Mouse (Mus musculus): ENCODE measurements at regions not wholly inside any gene's neighbourhood (a gene's known extent, or its start where the extent isn't known, plus 50 kb on each side); places are given as distances from the start of the nearest gene placed in this dataset.
A peak's percentile ranks its signal among the peaks of the same experiment; 100 is the strongest.
"Not testable (repeated sequence)": the region's sequence is repeated elsewhere in the genome, so short reads cannot be mapped to it uniquely, and the experiment has no call there.

DNA sequence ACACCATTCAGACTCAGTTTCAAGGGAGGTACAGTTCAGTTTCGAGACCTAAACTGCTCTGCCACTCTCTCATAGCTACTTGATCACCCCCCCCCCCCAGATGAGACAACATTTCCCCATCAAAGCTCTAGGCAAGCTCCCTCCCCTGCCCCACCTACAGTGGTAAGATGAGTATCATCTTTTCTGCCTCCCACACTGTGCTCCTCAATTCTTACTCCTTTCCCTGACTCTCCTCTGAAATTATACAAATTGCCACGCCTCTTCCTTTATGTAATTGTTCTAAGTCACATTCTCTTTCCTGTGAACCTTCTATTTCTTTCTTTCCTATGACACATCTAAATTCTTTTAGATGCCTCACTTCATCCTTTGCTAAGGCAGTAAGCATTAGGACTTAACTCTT lies 321.6 kb downstream of the Htr1b start:
- no peak for ATAC-seq (replicated peaks in 1 of 2; ENCODE audit: insufficient read depth in 1 of 2, low FRiP score in 2 of 2, low TSS enrichment in 1 of 2, low read depth in 1 of 2, poor library complexity in 2 of 2, severe bottlenecking in 2 of 2)

GRCm38 (mm10) chr9:81308532-81309191 lies 325.0 kb downstream of the Htr1b start:
- no peak for ATAC-seq (replicated peaks in 1 of 2; ENCODE audit: insufficient read depth in 1 of 2, low FRiP score in 2 of 2, low TSS enrichment in 1 of 2, low read depth in 1 of 2, poor library complexity in 2 of 2, severe bottlenecking in 2 of 2)

DNA sequence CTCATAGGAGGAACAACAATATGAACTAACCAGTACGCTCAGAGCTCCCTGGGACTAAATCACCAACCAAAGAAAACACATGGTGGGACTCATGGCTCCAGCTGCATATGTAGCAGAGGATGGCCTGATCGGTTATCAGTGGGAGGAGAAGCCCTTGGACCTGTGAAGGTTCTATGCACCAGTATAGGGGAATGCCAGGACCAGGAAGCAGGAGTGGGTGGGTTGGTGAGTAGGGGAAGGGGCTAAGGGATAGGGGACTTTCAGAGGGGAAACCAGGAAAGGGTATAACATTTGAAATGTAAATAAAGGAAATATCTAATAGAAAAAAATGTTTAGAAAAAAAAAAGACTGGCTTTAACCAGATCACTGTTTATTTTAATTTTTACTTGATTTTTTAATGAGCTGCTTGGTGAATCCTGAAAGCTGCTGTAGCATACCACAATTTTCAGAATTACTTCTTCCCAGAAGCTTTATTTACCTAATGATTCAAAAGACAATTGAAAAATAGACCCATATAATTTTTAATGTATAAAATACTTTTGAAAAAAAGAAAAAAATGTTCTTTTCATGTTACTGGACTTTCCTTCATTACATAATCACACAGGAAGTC lies 328.1 kb downstream of the Htr1b start:
- ATAC-seq (replicated peaks in 1 of 2; ENCODE audit: insufficient read depth in 1 of 2, low FRiP score in 2 of 2, low TSS enrichment in 1 of 2, low read depth in 1 of 2, poor library complexity in 2 of 2, severe bottlenecking in 2 of 2), result no peak

- no peak for ATAC-seq (replicated peaks in 1 of 2; ENCODE audit: insufficient read depth in 1 of 2, low FRiP score in 2 of 2, low TSS enrichment in 1 of 2, low read depth in 1 of 2, poor library complexity in 2 of 2, severe bottlenecking in 2 of 2)
These were observed 357.9 kb downstream of the Htr1b start for GRCm38 (mm10) chr9:81275751-81276150.

DNA sequence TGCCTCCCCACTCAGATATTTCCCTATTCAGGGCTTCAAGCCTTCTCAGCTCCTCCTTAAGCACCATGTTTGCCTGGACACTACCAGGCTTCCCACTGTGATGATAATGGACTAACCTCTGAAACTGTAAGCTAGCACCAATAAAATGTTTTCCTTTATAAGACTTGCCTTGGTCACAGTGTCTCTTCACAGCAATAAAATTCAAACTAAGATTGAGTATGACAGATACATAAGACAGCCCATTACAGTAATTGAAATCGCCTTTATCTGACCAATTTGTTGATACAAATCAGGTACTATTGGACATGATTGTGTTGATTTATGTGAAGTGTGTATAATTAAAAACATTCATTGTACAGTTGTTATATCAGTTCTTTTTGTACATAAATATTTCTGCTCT lies 358.3 kb downstream of the Htr1b start:
- no peak for ATAC-seq (replicated peaks in 1 of 2; ENCODE audit: insufficient read depth in 1 of 2, low FRiP score in 2 of 2, low TSS enrichment in 1 of 2, low read depth in 1 of 2, poor library complexity in 2 of 2, severe bottlenecking in 2 of 2)

GRCm38 (mm10) chr9:81224957-81225356 lies 408.7 kb downstream of the Htr1b start:
- not testable (repeated sequence) for ATAC-seq (replicated peaks in 1 of 2; ENCODE audit: insufficient read depth in 1 of 2, low FRiP score in 2 of 2, low TSS enrichment in 1 of 2, low read depth in 1 of 2, poor library complexity in 2 of 2, severe bottlenecking in 2 of 2)

- ATAC-seq (replicated peaks in 1 of 2; ENCODE audit: insufficient read depth in 1 of 2, low FRiP score in 2 of 2, low TSS enrichment in 1 of 2, low read depth in 1 of 2, poor library complexity in 2 of 2, severe bottlenecking in 2 of 2), result no peak
These were observed 415.7 kb downstream of the Htr1b start for GRCm38 (mm10) chr9:81217938-81218337.

DNA sequence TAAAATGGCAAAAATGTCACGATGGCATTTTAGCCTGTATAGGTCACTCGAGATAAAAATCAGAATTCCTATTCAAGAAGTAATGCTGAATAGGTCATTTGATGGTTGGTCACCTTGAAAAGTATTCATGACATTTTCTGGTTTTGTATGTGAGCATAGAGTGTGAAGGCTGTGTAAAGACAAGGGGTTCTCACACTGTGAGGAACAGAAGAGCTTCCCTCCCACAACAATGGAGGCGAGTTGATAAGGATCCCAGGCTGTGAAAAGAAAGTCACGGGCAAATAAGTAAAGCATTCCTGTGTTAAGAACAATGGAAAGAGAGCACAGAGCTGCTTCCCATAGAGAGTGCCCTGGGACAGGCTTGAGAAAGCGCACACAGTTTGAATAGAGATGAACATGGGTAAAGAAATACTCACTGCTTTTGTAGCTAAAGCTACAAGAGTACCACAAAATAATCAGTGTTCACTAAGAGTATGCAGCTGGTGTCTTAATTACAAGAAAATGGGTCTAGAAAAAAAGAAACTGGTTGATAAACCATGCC lies 418.0 kb downstream of the Htr1b start:
- no peak for ATAC-seq (replicated peaks in 1 of 2; ENCODE audit: insufficient read depth in 1 of 2, low FRiP score in 2 of 2, low TSS enrichment in 1 of 2, low read depth in 1 of 2, poor library complexity in 2 of 2, severe bottlenecking in 2 of 2)

- peak; percentile 100 for ATAC-seq (replicated peaks in 1 of 2; ENCODE audit: insufficient read depth in 1 of 2, low FRiP score in 2 of 2, low TSS enrichment in 1 of 2, low read depth in 1 of 2, poor library complexity in 2 of 2, severe bottlenecking in 2 of 2)
These were observed 418.9 kb downstream of the Htr1b start for GRCm38 (mm10) chr9:81214692-81215091.

DNA sequence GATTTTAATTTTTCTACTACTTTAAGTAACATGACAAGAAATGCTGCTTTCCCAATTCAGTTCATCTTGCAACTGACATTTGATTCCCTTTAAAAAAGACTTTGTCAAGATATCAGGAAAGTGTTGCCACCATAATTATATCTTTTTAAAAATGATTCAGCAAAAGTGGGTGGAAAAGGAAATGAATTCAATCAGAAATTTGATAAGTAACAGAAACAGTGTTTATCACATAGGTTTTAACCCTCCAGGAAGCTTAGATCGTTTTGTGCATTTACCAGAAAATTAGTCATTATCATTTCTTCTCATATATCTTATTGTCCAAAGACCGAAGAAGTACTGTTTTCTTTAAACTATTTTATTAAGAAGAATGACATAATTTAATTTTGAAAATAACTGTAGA lies 441.0 kb downstream of the Htr1b start:
- ATAC-seq (replicated peaks in 1 of 2; ENCODE audit: insufficient read depth in 1 of 2, low FRiP score in 2 of 2, low TSS enrichment in 1 of 2, low read depth in 1 of 2, poor library complexity in 2 of 2, severe bottlenecking in 2 of 2), result no peak
